Mouse (Mus musculus): ENCODE results near the gene March7.

March7 gene

GRCm38 (mm10) chr2:60209703-60210651 is at the start of gene March7, which contains the start of gene Baz2b:
Gene March7, plus strand, starts transcription at chr2:60209887.
Gene Baz2b, minus strand, starts transcription at chr2:60209839.
- DNase-seq, result peak; percentile 90

GRCm38 (mm10) chr2:60163744-60164143 is 45.9 kb upstream of the March7 start:
- no peak for DNase-seq

- DNase-seq, result no peak
Observed at GRCm38 (mm10) chr2:60165679-60166078, 44.0 kb upstream of the March7 start.

- DNase-seq, result no peak
Observed at GRCm38 (mm10) chr2:60166878-60167277, 42.8 kb upstream of the March7 start.

- DNase-seq, result peak; percentile 8
Observed at GRCm38 (mm10) chr2:60171786-60172530, 37.7 kb upstream of the March7 start.

GRCm38 (mm10) chr2:60172531-60172914 is 37.2 kb upstream of the March7 start:
- DNase-seq, result no peak

GRCm38 (mm10) chr2:60173190-60173589 is 36.5 kb upstream of the March7 start:
- no peak for DNase-seq

GRCm38 (mm10) chr2:60173595-60173994 is 36.1 kb upstream of the March7 start:
- no peak for DNase-seq

GRCm38 (mm10) chr2:60175078-60175477 is 34.6 kb upstream of the March7 start:
- DNase-seq, result no peak

GRCm38 (mm10) chr2:60176087-60176486 is 33.6 kb upstream of the March7 start:
- no peak for DNase-seq

- no peak for DNase-seq
Observed at GRCm38 (mm10) chr2:60177490-60177889, 32.2 kb upstream of the March7 start.

GRCm38 (mm10) chr2:60181696-60182095 is 28.0 kb upstream of the March7 start:
- no peak for DNase-seq

- DNase-seq, result no peak
Observed at GRCm38 (mm10) chr2:60196841-60197240, 12.8 kb upstream of the March7 start.

- DNase-seq, result no peak
Observed at GRCm38 (mm10) chr2:60200051-60200562, 9.6 kb upstream of the March7 start.

GRCm38 (mm10) chr2:60200667-60201066 is 9.0 kb upstream of the March7 start:
- peak; percentile 32 for DNase-seq

- DNase-seq, result no peak
Observed at GRCm38 (mm10) chr2:60202900-60203530, 6.7 kb upstream of the March7 start.

- DNase-seq, result no peak
Observed at GRCm38 (mm10) chr2:60203733-60204132, 6.0 kb upstream of the March7 start.

- no peak for DNase-seq
Observed at GRCm38 (mm10) chr2:60204162-60204561, 5.5 kb upstream of the March7 start.

GRCm38 (mm10) chr2:60205795-60206194 is 3.9 kb upstream of the March7 start:
- no peak for DNase-seq

- DNase-seq, result peak; percentile 47
Observed at GRCm38 (mm10) chr2:60209122-60209611, 520 bp upstream of the March7 start.

GRCm38 (mm10) chr2:60210821-60211220 is 1.1 kb downstream of the March7 start:
- DNase-seq, result no peak

GRCm38 (mm10) chr2:60212488-60212887 is 2.8 kb downstream of the March7 start:
- no peak for DNase-seq

- no peak for DNase-seq
Observed at GRCm38 (mm10) chr2:60214683-60215082, 5.0 kb downstream of the March7 start.
